Mouse (Mus musculus): ENCODE data around the gene Tcf7l2. TPM values are rescaled to one million over a fixed set of nuclear protein-coding genes. Genes with fewer than 3 reads are reported as not detected.

Tcf7l2 gene
- polyA plus RNA-seq (2015; fragmentation: Illumina TruSeq; extraction: RNeasy Lipid Tissue Mini Kit (QIAGEN cat#74804); ENCODE audit: insufficient read depth, low replicate concordance), result 12.1 TPM

GRCm38 (mm10) chr19:55741439-55741928, at the start of gene Tcf7l2:
TSS of gene Tcf7l2 (plus strand) at chr19:55741820.

